Mouse (Mus musculus) frontal cortex, adult 2 months (tissue): ENCODE measurements around the gene Ublcp1. TPM values are rescaled to one million over a fixed set of nuclear protein-coding genes. Genes with fewer than 3 reads are reported as not detected.

Source experiments
- DNase-seq, 2 experiments: peaks; one replicate each; pipeline ENCODE4 v3.0.0; 2022; ENCODE audit warnings: low spot score in 1 of 2; ENCODE audit errors: extremely low spot score in 1 of 2
- polyA plus RNA-seq: library from polyadenylated mRNA; depleted of rRNA; stranded (reverse); fragments of >200 nt; gene quantifications from 2 replicates; pipeline ENCODE4 v1.2.3, GENCODE M21; 2012; rRNA removed

Gene Ublcp1
- polyA plus RNA-seq, 1 experiment = 63.5 TPM

GRCm38 (mm10) chr11:44423261-44423660 is 47.0 kb downstream of the Ublcp1 start:
- DNase-seq = no peak

- DNase-seq = no peak
Observed at GRCm38 (mm10) chr11:44422337-44423111, 47.8 kb downstream of the Ublcp1 start.

- no peak for DNase-seq
Observed at GRCm38 (mm10) chr11:44417403-44417802, 52.9 kb downstream of the Ublcp1 start.

GRCm38 (mm10) chr11:44414605-44415004 is 55.7 kb downstream of the Ublcp1 start:
- no peak for DNase-seq

GRCm38 (mm10) chr11:44413371-44413770 is 56.9 kb downstream of the Ublcp1 start:
- DNase-seq = no peak

- DNase-seq = no peak
Observed at GRCm38 (mm10) chr11:44412276-44412675, 58.0 kb downstream of the Ublcp1 start.

GRCm38 (mm10) chr11:44410413-44410812 is 59.9 kb downstream of the Ublcp1 start:
- no peak for DNase-seq

GRCm38 (mm10) chr11:44408626-44409025 is 61.7 kb downstream of the Ublcp1 start:
- peak in 1 of 2 experiments; percentile 9 for DNase-seq

- no peak for DNase-seq
Observed at GRCm38 (mm10) chr11:44406457-44406856, 63.8 kb downstream of the Ublcp1 start.

- DNase-seq = no peak
Observed at GRCm38 (mm10) chr11:44405961-44406360, 64.3 kb downstream of the Ublcp1 start.

- DNase-seq = no peak
Observed at GRCm38 (mm10) chr11:44405113-44405512, 65.2 kb downstream of the Ublcp1 start.

Other genes starting within 250 kb of the Ublcp1 start
- not detected in 2 replicates for gene Il12b, start 70.4 kb downstream of the Ublcp1 start, polyA plus RNA-seq
- 83.9 and 88.6 TPM in 2 replicates for gene Rnf145, start 48.5 kb upstream of the Ublcp1 start, polyA plus RNA-seq
- 3.3 and 4.4 TPM in 2 replicates for gene Ebf1, start 146.8 kb upstream of the Ublcp1 start, polyA plus RNA-seq